Mouse (Mus musculus) layer of hippocampus, postnatal 25 days (tissue): ENCODE results near the gene Itih5. TPM values are rescaled to one million over a fixed set of nuclear protein-coding genes. Genes with fewer than 3 reads are reported as not detected.

Source experiments
- DNase-seq, 2 experiments: peaks; one replicate each; pipeline ENCODE4 v3.0.0; 2022; ENCODE audit warnings: mixed read lengths in 2 of 2, low spot score in 1 of 2; ENCODE audit errors: extremely low spot score in 1 of 2
- total RNA-seq, 2 experiments: library from RNA; stranded (reverse); gene quantifications; 2 replicates each; pipeline ENCODE4 v1.2.3; 2021

Gene Itih5
- total RNA-seq, 2 experiments from 2014 or later = 14.4 to 15.8 TPM

- no peak for DNase-seq
These were observed 103.6 kb downstream of the Itih5 start for GRCm38 (mm10) chr2:10256949-10257348.

- DNase-seq = no peak
These were observed 104.9 kb downstream of the Itih5 start for GRCm38 (mm10) chr2:10258312-10258711.

DNA sequence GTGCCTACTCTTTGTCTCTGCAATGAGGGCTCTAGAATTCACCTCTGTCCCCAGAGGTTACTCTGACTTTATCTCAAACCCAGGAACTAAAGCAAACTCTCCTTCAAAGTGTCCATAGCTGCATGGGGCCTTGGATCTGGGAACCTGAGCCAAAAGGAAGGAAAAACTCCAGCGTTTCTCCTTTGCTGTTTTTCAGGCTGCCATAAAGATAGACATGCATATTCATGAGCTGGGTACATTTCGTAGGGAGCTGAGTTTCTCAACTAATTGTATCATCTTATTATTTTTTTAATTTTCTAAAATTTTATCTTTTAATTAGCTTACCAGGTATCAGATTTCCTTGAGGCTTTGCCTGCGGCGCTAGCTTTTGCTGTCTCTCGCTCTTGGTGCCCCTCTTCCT, 106.7 kb downstream of the Itih5 start:
- no peak for DNase-seq

DNA sequence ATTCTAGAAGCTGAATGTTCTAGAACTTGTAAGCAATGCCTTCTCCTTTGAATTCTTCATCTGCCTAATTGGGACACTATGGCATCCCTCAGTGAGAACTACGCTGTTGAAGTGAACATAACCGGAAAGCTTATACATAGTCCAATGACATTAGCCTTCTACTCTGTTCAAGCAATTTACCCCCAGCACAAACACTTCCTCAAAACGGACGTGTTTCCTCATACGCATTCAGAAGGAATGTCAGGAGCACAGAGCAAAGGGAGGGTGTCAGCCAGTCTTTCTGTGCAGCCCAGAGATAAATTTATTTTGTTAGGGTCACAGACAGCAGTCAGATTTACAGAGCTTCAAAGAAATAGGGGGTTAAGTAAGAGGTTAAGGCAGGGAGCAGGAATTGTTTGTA, 108.0 kb downstream of the Itih5 start:
- no peak for DNase-seq

DNA sequence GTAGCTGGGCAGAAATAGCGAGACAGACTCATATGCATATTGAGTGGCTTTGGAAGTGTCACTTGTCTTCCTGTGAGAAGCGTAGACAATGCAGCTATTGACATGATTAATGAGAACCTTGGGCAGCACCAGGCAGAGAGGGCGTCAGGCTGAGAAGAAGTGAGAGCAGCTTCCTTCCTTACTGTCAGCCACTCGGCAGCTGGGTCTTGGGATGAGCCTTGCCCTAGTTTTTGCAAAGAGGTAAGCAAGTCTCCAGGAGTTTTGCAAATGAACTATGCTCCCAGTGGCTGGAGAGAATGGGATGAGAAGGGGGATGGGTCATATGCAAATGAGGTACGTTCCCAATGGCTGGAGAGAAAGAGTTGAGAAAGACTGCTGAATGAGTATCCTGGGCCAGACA, 109.4 kb downstream of the Itih5 start:
- no peak for DNase-seq

DNA sequence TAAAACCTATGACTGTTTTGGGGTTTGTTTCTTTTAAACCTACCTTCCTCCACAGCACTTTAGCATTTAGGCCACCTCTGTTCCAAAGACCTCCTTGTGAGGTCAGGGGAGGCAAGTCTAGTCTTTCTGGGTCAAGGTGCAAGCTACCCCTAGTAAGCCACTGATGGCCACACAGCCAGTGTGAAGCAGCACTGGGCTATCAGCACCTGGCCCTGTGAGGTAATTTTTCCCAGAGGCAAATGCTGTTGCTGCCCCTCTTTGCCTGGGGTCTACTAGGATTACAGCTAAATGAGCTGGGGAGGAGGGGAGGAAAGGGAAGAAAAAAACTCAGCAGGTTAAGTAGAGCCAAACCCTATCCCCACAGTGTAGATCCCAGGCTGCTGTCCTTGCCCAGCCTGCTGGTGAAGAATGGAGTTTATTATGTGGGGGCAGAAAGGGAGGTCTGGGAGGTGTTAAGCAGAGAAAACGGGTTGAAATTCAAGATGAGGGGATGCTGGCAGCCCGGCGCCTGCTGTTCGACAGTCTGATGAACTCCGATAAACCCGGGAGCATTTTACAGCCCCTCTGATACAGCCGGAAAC, 110.6 kb downstream of the Itih5 start:
- DNase-seq = no peak

DNA sequence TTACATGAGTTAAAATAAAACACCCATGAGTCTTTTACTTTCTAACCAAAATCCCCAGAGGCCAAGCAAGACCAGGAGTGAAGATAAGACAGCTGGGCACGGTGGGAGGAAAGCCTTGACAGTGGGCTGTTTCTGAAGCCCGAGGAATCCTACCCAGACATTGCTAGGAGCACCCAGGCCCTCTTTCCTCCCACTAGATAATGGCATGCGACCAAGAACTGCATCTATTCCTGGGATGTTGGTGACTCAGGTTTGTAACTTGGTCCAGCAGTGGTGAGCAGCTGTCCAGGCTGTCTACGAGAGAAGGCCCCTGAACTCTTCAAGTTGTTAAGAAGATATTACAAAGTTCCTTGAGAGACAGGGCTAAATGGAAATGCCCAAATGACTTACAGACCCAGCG, 112.5 kb downstream of the Itih5 start:
- DNase-seq = no peak

DNA sequence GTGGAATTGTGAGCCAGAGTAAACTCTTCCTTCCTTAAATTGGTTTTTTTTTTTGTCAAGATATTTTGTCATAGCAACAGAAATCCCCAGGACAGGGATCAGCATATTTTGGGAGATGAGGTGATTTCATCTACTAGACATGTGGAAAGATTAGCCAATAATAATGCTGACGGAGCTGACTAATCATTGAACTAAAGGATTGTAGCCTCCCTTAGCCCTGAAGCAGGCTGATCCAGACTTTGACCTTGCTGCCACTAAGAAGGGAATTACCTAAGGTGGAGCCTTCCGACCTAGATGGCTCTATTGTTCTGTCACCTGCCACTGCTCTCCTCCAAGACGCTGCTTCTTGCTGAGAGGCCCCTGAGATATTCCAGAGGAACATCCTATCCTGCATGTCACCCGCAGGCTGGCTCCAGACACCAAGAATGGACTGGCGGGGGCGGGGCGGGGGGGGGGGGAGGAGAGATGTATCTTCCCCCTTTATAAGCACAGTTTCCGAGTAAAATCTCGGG, 119.3 kb downstream of the Itih5 start:
- no peak for DNase-seq

DNA sequence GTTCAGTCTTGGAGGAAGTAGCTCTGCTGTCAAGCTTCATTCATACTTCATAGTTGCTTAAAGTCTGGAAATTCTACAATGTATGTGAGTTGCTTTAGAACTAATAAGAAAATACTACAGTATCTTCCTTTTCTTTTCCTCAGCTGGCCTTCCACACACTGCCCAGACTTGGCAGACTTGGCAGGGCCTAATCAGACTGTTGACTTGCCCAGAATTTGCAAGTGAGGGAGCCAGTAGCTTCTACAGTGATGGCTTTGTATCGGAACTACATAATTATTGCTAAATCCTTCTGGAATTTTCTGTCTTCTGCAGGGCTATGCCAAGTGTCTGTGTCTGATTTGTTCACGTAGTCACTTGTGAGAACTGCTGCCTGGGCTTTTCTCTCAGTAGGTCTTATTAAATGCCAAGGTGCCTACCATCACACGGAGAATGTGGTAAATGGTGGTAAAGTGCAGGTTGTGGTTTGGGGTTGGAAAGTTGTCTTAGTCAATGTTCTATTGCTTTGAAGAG, 120.2 kb downstream of the Itih5 start:
- no peak for DNase-seq

DNA sequence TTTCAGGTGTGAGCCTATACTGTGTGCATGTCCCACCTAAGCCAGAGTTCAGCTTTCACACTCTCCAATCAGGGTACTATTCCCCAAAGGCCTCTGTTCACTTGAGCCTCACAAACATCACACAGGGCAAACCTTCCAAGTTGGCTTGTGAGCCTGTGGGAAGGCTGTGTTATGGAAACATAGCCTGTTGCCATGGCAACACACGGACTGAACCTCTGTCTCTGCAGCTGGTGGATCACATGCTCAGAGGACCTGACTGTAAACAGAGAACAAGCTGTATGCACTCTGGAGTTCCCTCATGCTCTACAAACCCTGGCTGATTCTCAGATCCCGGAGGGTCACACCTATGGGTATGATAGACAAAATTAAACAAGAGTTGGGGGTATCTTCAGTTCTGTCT, 122.8 kb downstream of the Itih5 start:
- DNase-seq = peak in 1 of 2 experiments; percentile 14

- DNase-seq = no peak
These were observed 130.3 kb downstream of the Itih5 start for GRCm38 (mm10) chr2:10283686-10284085.

DNA sequence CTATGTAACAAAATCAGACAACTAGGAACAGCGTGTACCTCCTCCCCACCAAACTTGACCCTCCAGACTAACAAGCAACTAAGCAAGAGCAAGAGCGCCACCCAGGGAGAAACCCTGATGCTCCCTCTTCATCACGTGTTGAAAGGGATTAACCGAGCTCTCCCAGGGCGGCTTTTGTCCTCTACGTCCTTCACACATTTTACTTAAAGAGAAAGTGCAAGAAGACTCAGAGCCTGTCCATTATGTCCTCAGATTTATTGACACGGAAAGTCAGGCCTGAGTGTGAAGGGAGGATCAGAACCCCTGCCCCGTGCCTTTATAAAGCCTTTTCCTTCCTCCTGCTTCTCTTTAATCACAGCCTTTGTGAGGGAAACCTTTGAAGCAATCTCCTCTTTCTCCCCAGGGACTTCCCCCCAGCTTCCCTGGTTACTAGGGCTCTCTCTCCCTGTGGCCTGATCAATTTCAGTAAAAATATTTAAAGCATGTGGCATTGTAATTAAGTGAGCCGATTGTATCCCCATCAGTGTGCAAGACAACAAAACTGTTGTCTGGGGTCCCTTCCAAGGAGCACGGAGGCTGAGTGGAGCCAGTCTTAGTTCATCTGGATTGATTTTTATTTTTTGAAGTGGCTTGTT, 131.4 kb downstream of the Itih5 start:
- peak in 1 of 2 experiments; percentile 23 for DNase-seq

GRCm38 (mm10) chr2:10285975-10286374, 132.6 kb downstream of the Itih5 start:
- DNase-seq = no peak

GRCm38 (mm10) chr2:10288142-10288831, 134.9 kb downstream of the Itih5 start:
- peak; percentile 37 to 79 for DNase-seq

DNA sequence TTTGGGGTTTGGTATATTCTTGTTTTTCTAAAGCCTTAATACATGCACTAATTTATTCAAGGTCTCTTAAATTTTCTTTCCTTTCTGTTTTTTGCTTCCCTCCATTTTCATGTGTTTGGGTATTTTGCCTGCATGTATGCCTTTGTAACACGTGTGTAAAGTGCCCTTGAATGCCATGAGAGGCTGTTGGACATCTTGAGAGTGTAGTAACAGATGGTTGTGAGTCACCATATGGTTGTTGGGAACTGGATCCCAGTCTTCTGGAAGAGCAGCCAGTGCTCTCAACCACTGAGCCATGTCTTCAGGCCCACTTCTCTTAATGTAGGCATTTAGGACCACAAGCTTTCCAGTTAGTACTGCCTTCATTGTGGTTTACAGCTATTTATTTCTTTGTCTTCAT, 135.5 kb downstream of the Itih5 start:
- DNase-seq = no peak

GRCm38 (mm10) chr2:10290115-10290514, 136.7 kb downstream of the Itih5 start:
- no peak for DNase-seq

- no peak for DNase-seq
These were observed 140.3 kb downstream of the Itih5 start for GRCm38 (mm10) chr2:10293556-10294206.

DNA sequence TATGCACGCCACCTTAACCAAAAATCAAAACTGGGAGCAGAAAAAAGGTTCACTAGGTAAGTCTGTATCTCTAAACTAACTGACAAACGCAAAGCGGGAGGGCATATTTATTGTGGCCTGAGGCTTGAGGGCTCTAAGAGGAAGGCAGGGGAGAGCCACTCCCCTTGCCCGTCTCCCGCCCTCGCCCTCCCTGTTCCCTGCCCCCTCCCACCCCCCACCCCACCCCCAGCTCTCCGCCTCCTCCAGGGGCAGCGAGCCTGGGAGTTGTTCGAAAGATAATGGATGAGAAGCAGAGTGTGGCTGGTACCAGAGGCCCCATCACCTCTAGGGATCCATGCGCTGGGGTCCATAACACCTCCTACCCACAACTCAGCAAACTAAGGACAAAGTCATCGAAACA, 142.5 kb downstream of the Itih5 start:
- no peak for DNase-seq

GRCm38 (mm10) chr2:10300244-10300643, 146.9 kb downstream of the Itih5 start:
- DNase-seq = no peak

DNA sequence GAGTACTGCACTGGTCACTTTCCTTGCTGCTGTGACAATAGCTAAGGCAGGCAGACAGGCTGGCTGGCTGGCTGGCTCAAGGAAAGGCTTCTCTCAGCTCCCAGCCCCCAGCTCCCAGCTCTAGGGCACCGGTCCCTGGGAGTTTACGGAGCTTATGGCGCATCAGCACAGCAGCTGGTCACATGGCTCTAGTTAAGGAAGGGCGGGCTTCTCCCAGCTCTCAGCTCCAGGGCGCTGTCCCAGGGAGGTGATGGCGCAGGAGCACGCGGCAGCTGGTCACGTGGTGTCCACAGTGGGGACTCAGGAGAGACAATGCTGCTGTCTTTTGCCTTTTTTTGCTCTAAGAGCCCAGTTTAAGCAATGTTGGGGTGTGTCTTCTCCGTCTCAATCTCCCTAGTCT, 147.4 kb downstream of the Itih5 start:
- no peak for DNase-seq

DNA sequence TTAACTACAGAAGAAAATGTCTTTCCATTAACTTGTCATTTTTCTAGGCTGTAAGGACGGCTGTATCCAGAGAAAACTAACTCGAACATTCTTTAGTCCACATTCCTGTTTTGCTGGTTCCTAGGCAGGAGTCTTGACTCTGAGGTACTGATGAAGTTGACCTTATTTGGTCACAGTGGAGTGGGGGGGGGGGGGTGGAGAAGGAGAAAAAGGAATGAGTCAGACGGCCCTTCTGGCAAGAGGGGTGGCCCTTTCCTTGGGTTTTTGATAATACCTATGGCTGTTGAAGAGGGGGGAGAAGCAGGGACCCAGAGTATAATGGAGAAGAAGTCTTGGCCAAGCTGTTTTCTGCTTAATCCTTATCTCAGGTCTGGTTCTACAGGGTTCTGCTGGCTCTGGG, 148.0 kb downstream of the Itih5 start:
- DNase-seq = no peak
